Mouse (Mus musculus): ENCODE measurements at regions not wholly inside any gene's neighbourhood (a gene's known extent, or its start where the extent isn't known, plus 50 kb on each side); places are given as distances from the start of the nearest gene placed in this dataset.

- H3K27ac ChIP-seq (ENCODE audit: insufficient read depth, low read depth, low read length), result no peak overlapping the region
- 91% methylated on average over 6 of the region's 6 CpGs for WGBS
Observed at GRCm38 (mm10) chr5:50778221-50778620, 719.4 kb upstream of the Adgra3 start.

GRCm38 (mm10) chr5:50762261-50762660 lies 703.5 kb upstream of the Adgra3 start:
- no peak overlapping the region for H3K4me3 ChIP-seq (ENCODE audit: low read depth, low read length)
- TF ChIP-seq POLR2A (IDR thresholded peaks at IDR 0.05; ENCODE audit: low read depth, low read length) (no peak), CTCF (IDR thresholded peaks at IDR 0.05; ENCODE audit: extremely low read depth, insufficient read length, insufficient replicate concordance, low read depth, low read length) (no peak)
- H3K4me1 ChIP-seq (ENCODE audit: control insufficient read depth, insufficient read depth, insufficient read length, low read length), result no peaks in the 10 kb centered on the region
- no peaks in the 10 kb centered on the region for H3K27me3 ChIP-seq (ENCODE audit: control insufficient read depth, insufficient read depth, low read length)
- no peak overlapping the region for H3K27ac ChIP-seq (ENCODE audit: insufficient read depth, low read depth, low read length)
- 37% methylated on average over 5 of the region's 5 CpGs for WGBS
- H3K36me3 ChIP-seq (ENCODE audit: control insufficient read depth, insufficient read depth, low read length), result no peaks in the 10 kb centered on the region

More at GRCm38 (mm10) chr5:50778221-50778620, 719.4 kb upstream of the Adgra3 start:
- H3K27me3 ChIP-seq (ENCODE audit: control insufficient read depth, insufficient read depth, low read length), result no peaks in the 10 kb centered on the region
- H3K4me3 ChIP-seq (ENCODE audit: low read depth, low read length), result no peak overlapping the region
- no peaks in the 10 kb centered on the region for H3K4me1 ChIP-seq (ENCODE audit: control insufficient read depth, insufficient read depth, insufficient read length, low read length)
- H3K36me3 ChIP-seq (ENCODE audit: control insufficient read depth, insufficient read depth, low read length), result no peaks in the 10 kb centered on the region
- no peak for TF ChIP-seq POLR2A (IDR thresholded peaks at IDR 0.05; ENCODE audit: low read depth, low read length)
- TF ChIP-seq CTCF (IDR thresholded peaks at IDR 0.05; ENCODE audit: extremely low read depth, insufficient read length, insufficient replicate concordance, low read depth, low read length), result no peak

- WGBS, result 93% methylated on average over 3 of the region's 3 CpGs
- Histone ChIP-seq H3K36me3 (ENCODE audit: control insufficient read depth, insufficient read depth, low read length) (no peaks in the 10 kb centered on the region), H3K4me1 (ENCODE audit: control insufficient read depth, insufficient read depth, insufficient read length, low read length) (no peaks in the 10 kb centered on the region), H3K27me3 (ENCODE audit: control insufficient read depth, insufficient read depth, low read length) (no peaks in the 10 kb centered on the region), H3K27ac (ENCODE audit: insufficient read depth, low read depth, low read length) (no peak overlapping the region), H3K4me3 (ENCODE audit: low read depth, low read length) (no peak overlapping the region)
- no peak for TF ChIP-seq CTCF (IDR thresholded peaks at IDR 0.05; ENCODE audit: extremely low read depth, insufficient read length, insufficient replicate concordance, low read depth, low read length)
- TF ChIP-seq POLR2A (IDR thresholded peaks at IDR 0.05; ENCODE audit: low read depth, low read length), result no peak
Observed at GRCm38 (mm10) chr5:50760386-50760785, 701.6 kb upstream of the Adgra3 start.

- no peak overlapping the region for H3K27ac ChIP-seq (ENCODE audit: insufficient read depth, low read depth, low read length)
- no peaks in the 10 kb centered on the region for H3K4me1 ChIP-seq (ENCODE audit: control insufficient read depth, insufficient read depth, insufficient read length, low read length)
Observed at GRCm38 (mm10) chr5:50752766-50753165, 694.0 kb upstream of the Adgra3 start.

GRCm38 (mm10) chr5:50751358-50751757 lies 692.6 kb upstream of the Adgra3 start:
- Histone ChIP-seq H3K4me1 (ENCODE audit: control insufficient read depth, insufficient read depth, insufficient read length, low read length) (no peaks in the 10 kb centered on the region), H3K4me3 (ENCODE audit: low read depth, low read length) (no peak overlapping the region), H3K36me3 (ENCODE audit: control insufficient read depth, insufficient read depth, low read length) (no peaks in the 10 kb centered on the region), H3K27ac (ENCODE audit: insufficient read depth, low read depth, low read length) (no peak overlapping the region), H3K27me3 (ENCODE audit: control insufficient read depth, insufficient read depth, low read length) (no peaks in the 10 kb centered on the region)
- TF ChIP-seq POLR2A (IDR thresholded peaks at IDR 0.05; ENCODE audit: low read depth, low read length), result no peak
- no peak for TF ChIP-seq CTCF (IDR thresholded peaks at IDR 0.05; ENCODE audit: extremely low read depth, insufficient read length, insufficient replicate concordance, low read depth, low read length)
- 77% methylated on average over 3 of the region's 3 CpGs for WGBS

More at GRCm38 (mm10) chr5:50752766-50753165, 694.0 kb upstream of the Adgra3 start:
- WGBS, result 48% methylated on average over 1 of the region's 1 CpGs
- Histone ChIP-seq H3K4me3 (ENCODE audit: low read depth, low read length) (no peak overlapping the region), H3K36me3 (ENCODE audit: control insufficient read depth, insufficient read depth, low read length) (no peaks in the 10 kb centered on the region), H3K27me3 (ENCODE audit: control insufficient read depth, insufficient read depth, low read length) (no peaks in the 10 kb centered on the region)
- no peak for TF ChIP-seq CTCF (IDR thresholded peaks at IDR 0.05; ENCODE audit: extremely low read depth, insufficient read length, insufficient replicate concordance, low read depth, low read length)

GRCm38 (mm10) chr5:50743030-50743429 lies 684.2 kb upstream of the Adgra3 start:
- no peaks in the 10 kb centered on the region for H3K27me3 ChIP-seq (ENCODE audit: control insufficient read depth, insufficient read depth, low read length)
- TF ChIP-seq CTCF (IDR thresholded peaks at IDR 0.05; ENCODE audit: extremely low read depth, insufficient read length, insufficient replicate concordance, low read depth, low read length) (no peak), POLR2A (IDR thresholded peaks at IDR 0.05; ENCODE audit: low read depth, low read length) (no peak)
- H3K27ac ChIP-seq (ENCODE audit: insufficient read depth, low read depth, low read length), result no peak overlapping the region
- 80% methylated on average over 5 of the region's 5 CpGs for WGBS
- H3K4me3 ChIP-seq (ENCODE audit: low read depth, low read length), result no peak overlapping the region
- H3K36me3 ChIP-seq (ENCODE audit: control insufficient read depth, insufficient read depth, low read length), result no peaks in the 10 kb centered on the region
- no peaks in the 10 kb centered on the region for H3K4me1 ChIP-seq (ENCODE audit: control insufficient read depth, insufficient read depth, insufficient read length, low read length)

- Histone ChIP-seq H3K4me3 (ENCODE audit: low read depth, low read length) (no peak overlapping the region), H3K36me3 (ENCODE audit: control insufficient read depth, insufficient read depth, low read length) (no peaks in the 10 kb centered on the region), H3K27me3 (ENCODE audit: control insufficient read depth, insufficient read depth, low read length) (no peaks in the 10 kb centered on the region), H3K27ac (ENCODE audit: insufficient read depth, low read depth, low read length) (no peak overlapping the region), H3K4me1 (ENCODE audit: control insufficient read depth, insufficient read depth, insufficient read length, low read length) (no peaks in the 10 kb centered on the region)
- 72% methylated on average over 3 of the region's 3 CpGs for WGBS
- TF ChIP-seq POLR2A (IDR thresholded peaks at IDR 0.05; ENCODE audit: low read depth, low read length) (no peak), CTCF (IDR thresholded peaks at IDR 0.05; ENCODE audit: extremely low read depth, insufficient read length, insufficient replicate concordance, low read depth, low read length) (no peak)
Observed at GRCm38 (mm10) chr5:50733711-50734110, 674.9 kb upstream of the Adgra3 start.
